Mouse (Mus musculus): Measurements from ENCODE around the gene Gm5134. TPM values are rescaled to one million over a fixed set of nuclear protein-coding genes. Genes with fewer than 3 reads are reported as not detected.

Gene Gm5134
- polyA plus RNA-seq, 1 experiment from 2014 or later, result not detected

DNA sequence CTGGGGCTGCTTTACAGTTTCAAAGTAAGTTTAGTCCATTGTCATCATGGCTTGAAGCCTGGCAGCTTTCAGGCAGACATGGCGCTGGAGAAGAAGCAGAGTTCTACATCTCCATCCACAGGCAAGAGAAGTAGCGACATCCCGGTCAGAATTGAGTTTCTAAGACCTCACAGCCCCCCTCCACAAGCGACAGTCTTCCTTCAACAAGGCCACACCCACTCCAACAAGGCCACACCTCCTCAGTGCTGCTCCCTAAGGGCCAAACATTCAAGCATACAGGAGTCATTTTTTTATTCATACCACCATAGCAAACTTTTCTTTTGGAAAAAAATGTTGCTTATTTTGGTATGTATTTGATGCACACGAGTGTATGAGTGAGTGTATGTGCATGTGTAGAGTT is 76.2 kb downstream of the Gm5134 start:
- H3K9me3 ChIP-seq (replicated peaks), result no peaks in the 10 kb centered on the region
- no peak for ATAC-seq (ENCODE audit: low FRiP score)
- H3K4me3 ChIP-seq (replicated peaks), result no peak overlapping the region
- H3K36me3 ChIP-seq, result peaks cover 5% of the 10 kb centered on the region
- no peak overlapping the region for H3K4me2 ChIP-seq
- H3K27ac ChIP-seq (replicated peaks), result no peak overlapping the region
- no peak overlapping the region for H3K9ac ChIP-seq (replicated peaks)
- 73% methylated on average over 5 of the region's 5 CpGs for WGBS
- peaks cover 18% of the 10 kb centered on the region for H3K4me1 ChIP-seq
- no peaks in the 10 kb centered on the region for H3K27me3 ChIP-seq (replicated peaks)

GRCm38 (mm10) chr10:76031511-76032401 is 77.4 kb downstream of the Gm5134 start:
- peak overlapping the region; percentile 67 for H3K9ac ChIP-seq (replicated peaks)
- no peaks in the 10 kb centered on the region for H3K27me3 ChIP-seq (replicated peaks)
- peaks cover 8% of the 10 kb centered on the region for H3K36me3 ChIP-seq
- H3K9me3 ChIP-seq (replicated peaks), result no peaks in the 10 kb centered on the region
- peaks cover 18% of the 10 kb centered on the region for H3K4me1 ChIP-seq
- peak overlapping the region; percentile 84 for H3K27ac ChIP-seq (replicated peaks)
- peak overlapping the region; percentile 87 for H3K4me3 ChIP-seq (replicated peaks)
- peak; percentile 65 for ATAC-seq (ENCODE audit: low FRiP score)
- peak overlapping the region; percentile 80 for H3K4me2 ChIP-seq
- 56% methylated on average over 14 of the region's 14 CpGs for WGBS

DNA sequence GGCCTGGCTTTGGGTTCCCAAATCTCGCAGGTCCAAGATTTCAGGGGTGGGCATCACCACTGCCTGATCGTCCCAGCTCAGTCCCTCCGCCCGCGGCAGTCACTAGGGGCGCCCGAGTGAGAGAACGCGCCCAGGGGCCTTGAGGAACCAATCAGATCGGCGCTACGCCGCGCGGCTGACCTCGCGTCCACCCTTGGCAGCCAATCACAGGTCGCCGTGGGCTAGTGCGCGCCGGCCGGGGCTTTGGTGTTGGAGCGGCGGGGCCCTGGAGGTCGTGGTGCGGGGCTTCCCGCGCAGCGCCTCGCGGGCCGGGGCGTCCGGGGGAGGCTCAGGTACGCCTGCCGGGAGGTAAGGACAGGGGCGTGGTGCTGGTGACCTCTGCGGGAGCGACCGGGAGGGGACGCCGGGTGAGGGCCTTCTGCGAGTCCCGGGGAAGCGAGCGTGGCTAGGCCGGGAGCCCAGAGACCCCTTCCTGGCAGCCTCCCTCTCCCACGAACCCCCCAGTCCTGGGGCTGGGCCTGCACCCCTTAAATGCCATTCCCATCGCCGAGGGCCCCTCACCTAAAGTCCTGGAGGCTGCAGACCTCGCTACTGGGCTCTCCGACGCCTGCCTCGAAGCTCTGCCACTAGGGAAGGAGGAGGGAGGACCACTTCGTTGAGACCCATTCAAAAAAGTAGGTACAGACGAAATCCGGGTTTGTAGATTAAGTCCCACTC is 78.2 kb downstream of the Gm5134 start, which contains the start of gene Zfp280b:
Gene Zfp280b, plus strand, starts transcription at position 249 of the 717 bp plus-strand sequence.
- peak; percentile 99 for ATAC-seq (ENCODE audit: low FRiP score)

GRCm38 (mm10) chr10:76033119-76033455 is 78.8 kb downstream of the Gm5134 start:
- H3K9me3 ChIP-seq (replicated peaks), result no peaks in the 10 kb centered on the region
- H3K4me3 ChIP-seq (replicated peaks), result peak overlapping the region; percentile 87
- H3K36me3 ChIP-seq, result peaks cover 21% of the 10 kb centered on the region
- WGBS, result 21% methylated on average over 7 of the region's 7 CpGs
- 0 out of 2 replicates have a peak, but pooled peaks have one; percentile 15 for ATAC-seq (ENCODE audit: low FRiP score)
- H3K4me2 ChIP-seq, result peak overlapping the region; percentile 80
- peaks cover 18% of the 10 kb centered on the region for H3K4me1 ChIP-seq
- H3K9ac ChIP-seq (replicated peaks), result peak overlapping the region; percentile 67
- H3K27ac ChIP-seq (replicated peaks), result peak overlapping the region; percentile 84
- H3K27me3 ChIP-seq (replicated peaks), result no peaks in the 10 kb centered on the region

More for the DNA sequence above, 78.2 kb downstream of the Gm5134 start, which contains the start of gene Zfp280b:
- peak within 1 kb of the TSS; percentile 84 for H3K27ac ChIP-seq (replicated peaks)
- H3K4me1 ChIP-seq, result peaks cover 18% of the 10 kb centered on the region
- no peaks in the 10 kb centered on the region for H3K9me3 ChIP-seq (replicated peaks)
- H3K9ac ChIP-seq (replicated peaks), result peak within 1 kb of the TSS; percentile 67
- H3K27me3 ChIP-seq (replicated peaks), result no peaks in the 10 kb centered on the region
- H3K36me3 ChIP-seq, result peaks cover 16% of the 10 kb centered on the region
- peak within 1 kb of the TSS; percentile 87 for H3K4me3 ChIP-seq (replicated peaks)
- peak within 1 kb of the TSS; percentile 80 for H3K4me2 ChIP-seq
- under 1% methylated on average over 58 of the region's 58 CpGs for WGBS

GRCm38 (mm10) chr10:76034001-76034600 is 79.8 kb downstream of the Gm5134 start:
- Histone ChIP-seq H3K9ac (replicated peaks) (no peak overlapping the region), H3K4me3 (replicated peaks) (no peak overlapping the region), H3K9me3 (replicated peaks) (no peaks in the 10 kb centered on the region), H3K27me3 (replicated peaks) (no peaks in the 10 kb centered on the region), H3K4me1 (peaks cover 18% of the 10 kb centered on the region), H3K36me3 (peaks cover 32% of the 10 kb centered on the region), H3K4me2 (peak overlapping the region; percentile 80; the same call in 1 of the 2 replicates), H3K27ac (replicated peaks) (no peak overlapping the region)
- 96% methylated on average over 8 of the region's 8 CpGs for WGBS
- ATAC-seq (ENCODE audit: low FRiP score), result no peak

DNA sequence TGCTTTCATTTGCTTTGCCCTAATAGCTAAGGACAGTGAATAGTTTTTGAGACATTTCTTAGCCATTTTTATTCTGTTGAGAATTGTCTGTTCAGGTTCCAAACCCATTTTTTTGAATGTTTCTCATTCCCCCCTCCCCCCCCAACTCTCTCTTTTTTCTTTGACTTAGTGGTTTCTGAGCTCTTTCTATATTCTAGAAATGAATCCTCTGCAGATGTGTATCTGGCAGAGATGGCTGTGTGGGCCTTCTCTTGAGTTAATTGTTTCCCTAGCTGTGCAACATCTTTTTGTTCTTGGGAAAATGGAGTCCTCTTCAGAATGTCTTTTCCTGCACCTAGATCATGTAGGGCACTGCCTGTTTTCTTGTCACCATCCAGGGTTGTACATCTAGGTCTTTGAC is 81.0 kb downstream of the Gm5134 start:
- no peak overlapping the region for H3K27ac ChIP-seq (replicated peaks)
- H3K27me3 ChIP-seq (replicated peaks), result no peaks in the 10 kb centered on the region
- H3K4me2 ChIP-seq, result no peak overlapping the region
- H3K4me1 ChIP-seq, result peaks cover 18% of the 10 kb centered on the region
- ATAC-seq (ENCODE audit: low FRiP score), result no peak
- peaks cover 43% of the 10 kb centered on the region for H3K36me3 ChIP-seq
- no peak overlapping the region for H3K4me3 ChIP-seq (replicated peaks)
- no peak overlapping the region for H3K9ac ChIP-seq (replicated peaks)
- H3K9me3 ChIP-seq (replicated peaks), result no peaks in the 10 kb centered on the region

DNA sequence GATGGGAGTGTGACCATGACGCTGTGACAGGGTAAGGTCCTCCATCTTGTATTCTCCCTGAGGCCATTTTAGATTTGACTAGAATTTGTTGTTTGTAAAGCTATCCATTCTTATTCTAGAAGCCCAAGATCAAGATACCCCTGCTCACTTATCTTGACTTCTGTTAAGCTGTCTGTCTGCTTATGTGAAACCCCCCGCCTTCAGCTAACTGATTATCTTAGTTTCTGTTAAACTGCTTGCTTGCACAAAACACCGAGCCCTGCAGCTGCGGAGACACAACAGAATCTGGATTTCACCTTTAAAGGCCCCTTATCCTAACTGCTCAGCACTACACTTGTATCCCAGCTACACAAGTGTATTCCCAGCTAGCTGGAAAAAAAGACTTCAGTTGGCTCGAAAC is 82.6 kb downstream of the Gm5134 start:
- no peak for ATAC-seq (ENCODE audit: low FRiP score)
- Histone ChIP-seq H3K4me2 (no peak overlapping the region), H3K4me1 (peaks cover 15% of the 10 kb centered on the region), H3K9ac (replicated peaks) (no peak overlapping the region), H3K4me3 (replicated peaks) (no peak overlapping the region), H3K27me3 (replicated peaks) (no peaks in the 10 kb centered on the region), H3K9me3 (replicated peaks) (no peaks in the 10 kb centered on the region), H3K27ac (replicated peaks) (no peak overlapping the region), H3K36me3 (peaks cover 56% of the 10 kb centered on the region)
- 96% methylated on average over 5 of the region's 5 CpGs for WGBS

DNA sequence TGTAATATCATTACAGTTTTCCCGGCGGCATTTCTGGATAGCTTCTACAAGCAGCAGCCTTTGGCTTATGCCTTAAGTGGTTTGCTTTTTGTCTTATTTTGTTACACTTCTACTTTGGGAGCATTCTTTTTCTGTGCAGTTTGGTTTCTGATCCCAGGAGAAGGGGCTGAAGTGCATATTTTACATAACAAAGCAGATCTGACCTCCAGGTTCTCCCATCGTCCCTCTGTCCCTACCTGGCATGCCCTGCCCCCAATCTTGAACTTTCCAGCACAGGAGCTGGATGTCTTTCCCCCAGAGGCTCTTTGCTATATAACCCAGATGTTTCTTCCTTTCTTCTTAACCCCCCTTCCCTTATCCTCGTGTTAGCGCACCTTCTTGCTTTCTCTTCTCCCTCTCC is 91.0 kb downstream of the Gm5134 start:
- 57% methylated on average over 5 of the region's 5 CpGs for WGBS
- H3K36me3 ChIP-seq, result peaks cover 26% of the 10 kb centered on the region
- H3K9ac ChIP-seq (replicated peaks), result no peak overlapping the region
- no peaks in the 10 kb centered on the region for H3K9me3 ChIP-seq (replicated peaks)
- no peak overlapping the region for H3K27ac ChIP-seq (replicated peaks)
- no peak overlapping the region for H3K4me3 ChIP-seq (replicated peaks)
- H3K4me2 ChIP-seq, result no peak overlapping the region
- H3K27me3 ChIP-seq (replicated peaks), result no peaks in the 10 kb centered on the region
- H3K4me1 ChIP-seq, result no peaks in the 10 kb centered on the region
- ATAC-seq (ENCODE audit: low FRiP score), result no peak

GRCm38 (mm10) chr10:76046754-76047153 is 92.4 kb downstream of the Gm5134 start:
- no peak overlapping the region for H3K4me2 ChIP-seq
- peaks cover 14% of the 10 kb centered on the region for H3K36me3 ChIP-seq
- 72% methylated on average over 1 of the region's 1 CpGs for WGBS
- no peaks in the 10 kb centered on the region for H3K4me1 ChIP-seq
- no peak overlapping the region for H3K4me3 ChIP-seq (replicated peaks)
- ATAC-seq (ENCODE audit: low FRiP score), result no peak
- no peaks in the 10 kb centered on the region for H3K27me3 ChIP-seq (replicated peaks)
- no peak overlapping the region for H3K27ac ChIP-seq (replicated peaks)
- H3K9me3 ChIP-seq (replicated peaks), result no peaks in the 10 kb centered on the region
- no peak overlapping the region for H3K9ac ChIP-seq (replicated peaks)

- Histone ChIP-seq H3K27ac (replicated peaks) (no peak overlapping the region), H3K4me1 (no peaks in the 10 kb centered on the region), H3K9ac (replicated peaks) (no peak overlapping the region), H3K9me3 (replicated peaks) (no peaks in the 10 kb centered on the region), H3K36me3 (peaks cover 14% of the 10 kb centered on the region), H3K4me2 (no peak overlapping the region), H3K4me3 (replicated peaks) (no peak overlapping the region), H3K27me3 (replicated peaks) (no peaks in the 10 kb centered on the region)
- no peak for ATAC-seq (ENCODE audit: low FRiP score)
- 53% methylated on average over 5 of the region's 5 CpGs for WGBS
Observed at GRCm38 (mm10) chr10:76047182-76047869, 93.0 kb downstream of the Gm5134 start.

DNA sequence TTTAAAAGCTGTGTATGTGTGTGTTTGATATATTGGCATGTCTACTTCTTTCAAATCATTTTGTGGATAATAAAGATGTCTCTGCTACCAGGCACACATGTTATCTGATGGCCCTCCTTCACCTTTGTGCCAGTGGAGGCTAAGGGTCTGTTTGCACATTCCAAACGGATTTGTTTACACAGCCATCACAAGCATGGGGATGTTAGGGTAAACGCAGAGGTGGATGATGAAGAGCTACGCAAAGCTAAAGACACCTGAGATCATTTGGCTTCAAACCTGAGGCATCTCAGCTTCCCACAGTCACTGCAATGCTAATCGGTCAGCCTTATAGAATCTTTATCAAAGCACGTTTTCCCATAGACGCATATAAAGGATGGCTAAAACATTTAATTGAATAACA is 94.7 kb downstream of the Gm5134 start:
- Histone ChIP-seq H3K27me3 (replicated peaks) (no peaks in the 10 kb centered on the region), H3K4me3 (replicated peaks) (no peak overlapping the region), H3K9me3 (replicated peaks) (no peaks in the 10 kb centered on the region), H3K4me2 (no peak overlapping the region), H3K4me1 (no peaks in the 10 kb centered on the region), H3K9ac (replicated peaks) (no peak overlapping the region), H3K27ac (replicated peaks) (no peak overlapping the region), H3K36me3 (peaks cover 5% of the 10 kb centered on the region; the same call in 1 of the 2 replicates)
- 66% methylated on average over 6 of the region's 6 CpGs for WGBS
- no peak for ATAC-seq (ENCODE audit: low FRiP score)

Data from neural tube, embryonic 15.5 days (tissue).